Mouse (Mus musculus) stomach, embryonic 16.5 days (tissue): Measurements from ENCODE around the gene Irx6. TPM values are rescaled to one million over a fixed set of nuclear protein-coding genes. Genes with fewer than 3 reads are reported as not detected.

Experiments used
- ATAC-seq: fragments of 200-750 bp; cut with Nextera tagmentation; 2 replicates; pipeline ENCODE4 v1.8.0; 2017; ENCODE audit warnings: moderate number of reproducible peaks, moderate TSS enrichment; ENCODE audit not compliant: insufficient read depth, low FRiP score
- H3K27ac ChIP-seq: fragments of 300-500 bp; sonication (generic); 2 replicates; pipeline ENCODE4 v1.5.1; 2014; ENCODE audit warnings: low read length
- H3K27me3 ChIP-seq: fragments of 300-500 bp; sonication (generic); 2 replicates; pipeline ENCODE4 v1.6.1; 2014; ENCODE audit warnings: low read length, control low read depth, mixed read lengths; ENCODE audit not compliant: control insufficient read depth, insufficient read depth
- H3K36me3 ChIP-seq: fragments of 300-500 bp; sonication (generic); 2 replicates; pipeline ENCODE4 v1.6.1; 2014; ENCODE audit warnings: low read length; ENCODE audit not compliant: control insufficient read depth, insufficient read depth
- H3K4me1 ChIP-seq: fragments of 300-500 bp; sonication (generic); 2 replicates; pipeline ENCODE4 v1.6.1; 2014; ENCODE audit warnings: low read length, control low read depth, mixed read lengths; ENCODE audit not compliant: control insufficient read depth, insufficient read depth
- H3K4me2 ChIP-seq: fragments of 300-500 bp; sonication (generic); 2 replicates; pipeline ENCODE4 v1.6.1; 2014; ENCODE audit warnings: low read depth, low read length, mixed read lengths
- H3K4me3 ChIP-seq: fragments of 300-500 bp; sonication (generic); replicated peaks from 2 replicates; pipeline ENCODE4 v1.5.1; 2014; ENCODE audit warnings: mild to moderate bottlenecking, low read length
- H3K9ac ChIP-seq: fragments of 300-500 bp; sonication (generic); 2 replicates; pipeline ENCODE4 v1.6.1; 2014; ENCODE audit warnings: low read length
- H3K9me3 ChIP-seq: fragments of 300-500 bp; sonication (generic); replicated peaks from 2 replicates; pipeline ENCODE4 v1.6.1; 2016; ENCODE audit warnings: low read length, control low read depth; ENCODE audit not compliant: control insufficient read depth
- WGBS: fragments of 180-500 bp; shearing (Covaris S2); extraction: QIAGEN DNeasy Blood & Tissue Kit; methylation state at CpG from one replicate; pipeline ENCODE4 v1.1.7; 2014; 5-methylcytosine and 5-hydroxymethylcytosine counted together
- polyA plus RNA-seq: library from polyadenylated mRNA; unstranded; fragments of >200 nt; fragmentation: Nextera tagmentation; extraction: Ambion mirVana; gene quantifications from 2 replicates; pipeline ENCODE4 v1.2.1, GENCODE M21; 2015

The Irx6 gene
- polyA plus RNA-seq, 1 experiment from 2014 or later = 0.04 TPM

- WGBS = 80% methylated on average over 1 of the region's 1 CpGs
These were observed 39.2 kb downstream of the Irx6 start for GRCm38 (mm10) chr8:92713286-92713685.

GRCm38 (mm10) chr8:92717418-92717817, 43.3 kb downstream of the Irx6 start:
- H3K9ac ChIP-seq = no peak overlapping the region
- H3K36me3 ChIP-seq = no peaks in the 10 kb centered on the region
- no peak overlapping the region for H3K27ac ChIP-seq
- H3K4me1 ChIP-seq = no peaks in the 10 kb centered on the region
- H3K4me3 ChIP-seq = no peak overlapping the region
- H3K27me3 ChIP-seq = no peaks in the 10 kb centered on the region; the same call in 1 of the 2 replicates
- no peaks in the 10 kb centered on the region for H3K9me3 ChIP-seq
- no peak overlapping the region for H3K4me2 ChIP-seq
- no peak for ATAC-seq
- WGBS = 71% methylated on average over 4 of the region's 4 CpGs

More at GRCm38 (mm10) chr8:92713286-92713685, 39.2 kb downstream of the Irx6 start:
- H3K36me3 ChIP-seq = no peaks in the 10 kb centered on the region
- H3K27me3 ChIP-seq = no peaks in the 10 kb centered on the region
- ATAC-seq = no peak
- H3K4me1 ChIP-seq = no peaks in the 10 kb centered on the region
- no peaks in the 10 kb centered on the region for H3K9me3 ChIP-seq
- H3K4me2 ChIP-seq = no peak overlapping the region
- no peak overlapping the region for H3K9ac ChIP-seq
- H3K4me3 ChIP-seq = no peak overlapping the region
- H3K27ac ChIP-seq = no peak overlapping the region

- WGBS = 81% methylated on average over 5 of the region's 5 CpGs
- Histone ChIP-seq H3K36me3 (no peaks in the 10 kb centered on the region), H3K9ac (no peak overlapping the region), H3K4me2 (no peak overlapping the region), H3K4me3 (no peak overlapping the region), H3K4me1 (no peaks in the 10 kb centered on the region), H3K9me3 (no peaks in the 10 kb centered on the region), H3K27ac (no peak overlapping the region), H3K27me3 (no peaks in the 10 kb centered on the region; the same call in 1 of the 2 replicates)
- no peak for ATAC-seq
These were observed 44.0 kb downstream of the Irx6 start for GRCm38 (mm10) chr8:92718057-92718456.

- H3K27me3 ChIP-seq = no peaks in the 10 kb centered on the region; the same call in 1 of the 2 replicates
- H3K9ac ChIP-seq = peak overlapping the region; percentile 35; the same call in 1 of the 2 replicates
- no peaks in the 10 kb centered on the region for H3K9me3 ChIP-seq
- no peak overlapping the region for H3K27ac ChIP-seq
- WGBS = 41% methylated on average over 12 of the region's 12 CpGs
- H3K36me3 ChIP-seq = no peaks in the 10 kb centered on the region
- no peak overlapping the region for H3K4me2 ChIP-seq
- no peaks in the 10 kb centered on the region for H3K4me1 ChIP-seq
- peak; percentile 56 for ATAC-seq
- H3K4me3 ChIP-seq = no peak overlapping the region
These were observed 47.3 kb downstream of the Irx6 start for GRCm38 (mm10) chr8:92721266-92721935.

- H3K4me3 ChIP-seq = no peak overlapping the region
- H3K27ac ChIP-seq = no peak overlapping the region
- H3K9ac ChIP-seq = no peak overlapping the region
- H3K36me3 ChIP-seq = no peaks in the 10 kb centered on the region
- no peaks in the 10 kb centered on the region for H3K4me1 ChIP-seq
- H3K27me3 ChIP-seq = no peaks in the 10 kb centered on the region; the same call in 1 of the 2 replicates
- H3K4me2 ChIP-seq = no peak overlapping the region
- ATAC-seq = no peak
- no peaks in the 10 kb centered on the region for H3K9me3 ChIP-seq
- WGBS = 74% methylated on average over 8 of the region's 8 CpGs
These were observed 47.8 kb downstream of the Irx6 start for GRCm38 (mm10) chr8:92721936-92722321.

- WGBS = 65% methylated on average over 6 of the region's 6 CpGs
- Histone ChIP-seq H3K27ac (no peak overlapping the region), H3K9me3 (no peaks in the 10 kb centered on the region), H3K9ac (no peak overlapping the region), H3K36me3 (no peaks in the 10 kb centered on the region), H3K4me2 (no peak overlapping the region), H3K4me3 (no peak overlapping the region), H3K27me3 (no peaks in the 10 kb centered on the region; the same call in 1 of the 2 replicates), H3K4me1 (no peaks in the 10 kb centered on the region)
- no peak for ATAC-seq
These were observed 49.2 kb downstream of the Irx6 start for GRCm38 (mm10) chr8:92723320-92723719.

- Histone ChIP-seq H3K4me3 (no peak overlapping the region), H3K4me2 (no peak overlapping the region), H3K4me1 (no peaks in the 10 kb centered on the region), H3K9ac (no peak overlapping the region), H3K36me3 (no peaks in the 10 kb centered on the region), H3K27me3 (no peaks in the 10 kb centered on the region; the same call in 1 of the 2 replicates), H3K9me3 (no peaks in the 10 kb centered on the region), H3K27ac (no peak overlapping the region)
- ATAC-seq = no peak
- WGBS = 64% methylated on average over 7 of the region's 7 CpGs
These were observed 49.9 kb downstream of the Irx6 start for GRCm38 (mm10) chr8:92723947-92724346.

- Histone ChIP-seq H3K27ac (no peak overlapping the region), H3K4me2 (no peak overlapping the region), H3K36me3 (no peaks in the 10 kb centered on the region), H3K27me3 (no peaks in the 10 kb centered on the region; the same call in 1 of the 2 replicates), H3K9ac (no peak overlapping the region), H3K9me3 (no peaks in the 10 kb centered on the region), H3K4me1 (no peaks in the 10 kb centered on the region), H3K4me3 (no peak overlapping the region)
- no peak for ATAC-seq
- WGBS = 72% methylated on average over 8 of the region's 8 CpGs
These were observed 50.3 kb downstream of the Irx6 start for GRCm38 (mm10) chr8:92724359-92724758.
